Mouse (Mus musculus) T-helper 17 cell (primary cell): ENCODE measurements around the gene Hist1h2ad.
"Not testable (repeated sequence)": the region's sequence is repeated elsewhere in the genome, so short reads cannot be mapped to it uniquely, and the experiment has no call there.

Experiments
- in situ Hi-C, 2 experiments: fragments of 300-600 bp; cut with MboI, MseI; formaldehyde crosslinking; loops; 1 replicate in 1 of 2; 2 replicates in 1 of 2; pipeline ENCODE4 v1.15.1; 2025; ENCODE audit warnings: high pct_unique_total_duplicates in 2 of 2

Gene Hist1h2ad

DNA sequence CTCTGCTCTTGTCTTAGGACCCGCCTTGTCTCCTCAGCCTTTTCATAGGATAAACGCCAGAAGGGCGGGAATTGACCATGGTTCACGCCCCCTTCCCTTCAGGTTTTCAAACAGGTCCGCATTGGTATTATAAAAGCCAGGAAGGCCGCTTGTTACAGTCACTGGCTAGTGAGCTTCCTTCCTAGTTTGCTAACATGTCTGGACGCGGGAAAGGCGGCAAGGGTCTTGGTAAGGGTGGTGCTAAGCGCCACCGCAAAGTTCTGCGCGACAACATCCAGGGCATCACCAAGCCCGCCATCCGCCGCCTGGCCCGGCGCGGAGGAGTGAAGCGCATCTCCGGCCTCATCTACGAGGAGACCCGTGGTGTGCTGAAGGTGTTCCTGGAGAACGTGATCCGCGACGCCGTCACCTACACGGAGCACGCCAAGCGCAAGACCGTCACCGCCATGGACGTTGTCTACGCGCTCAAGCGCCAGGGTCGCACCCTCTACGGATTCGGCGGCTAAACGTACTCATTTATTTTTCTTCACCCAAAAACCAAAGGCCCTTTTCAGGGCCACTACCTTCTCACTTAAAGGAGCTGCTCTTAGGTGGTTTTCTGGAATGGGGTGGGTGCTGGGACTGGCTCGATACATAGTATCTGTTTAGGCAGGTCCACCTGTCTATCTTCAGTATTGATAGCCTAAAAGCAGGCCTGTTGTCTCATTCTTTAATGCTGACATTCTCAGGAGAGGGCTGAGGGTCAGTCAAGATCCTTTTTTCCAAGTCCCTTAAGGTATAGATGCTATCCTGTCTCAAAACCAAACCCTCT is 7.4 kb downstream of the Hist1h2ad start, which contains the start of gene Hist1h4d:
Gene Hist1h4d, plus strand, starts transcription at position 191 of the 811 bp plus-strand sequence.
- in situ Hi-C loops, result loop anchor here in 1 of 2 experiments (5.0 kb wide), 1 partner anchor 49 kb away; the partner anchor contains the start of genes Hist1h2af and Hist1h4h

DNA sequence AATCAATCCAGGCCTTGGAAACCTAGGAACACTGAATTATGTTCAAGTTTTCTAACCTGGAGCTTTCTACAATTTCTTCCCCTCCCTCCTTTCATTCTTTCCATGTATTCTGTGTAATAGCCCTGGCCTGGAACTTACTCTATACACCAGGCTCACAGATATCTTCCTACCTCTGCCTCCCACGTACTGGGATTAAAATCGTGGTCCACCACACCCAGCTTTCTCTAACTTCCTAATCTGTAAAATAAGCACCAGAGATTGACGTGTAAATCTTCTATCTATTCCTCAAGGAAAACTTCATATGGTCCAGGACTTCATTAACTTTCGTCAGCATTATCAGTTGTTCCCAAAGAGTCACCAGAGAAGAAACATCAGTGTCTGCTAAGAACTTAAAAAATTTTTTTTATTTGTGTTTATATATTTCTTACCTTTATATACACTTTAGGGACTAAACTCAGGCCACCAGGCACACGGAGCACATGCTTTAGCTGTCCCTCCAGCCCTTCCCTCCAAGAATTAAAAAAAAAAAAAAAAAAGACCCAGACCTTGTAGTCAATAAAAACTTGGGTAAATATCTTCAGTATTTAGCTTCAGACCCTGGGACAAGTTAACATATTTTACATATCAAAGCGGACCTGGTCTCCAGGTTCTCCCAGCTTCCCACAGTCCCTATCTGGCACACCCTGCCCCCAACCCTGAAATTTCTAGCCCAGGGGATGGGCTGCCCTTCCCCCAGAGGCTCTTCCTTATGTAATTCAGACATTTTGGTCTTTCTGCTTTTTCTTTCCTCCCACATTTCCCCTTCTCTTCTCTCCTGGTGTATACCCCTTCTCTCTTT is 8.3 kb downstream of the Hist1h2ad start:
- in situ Hi-C loops, result loop anchor here in 1 of 2 experiments (5.0 kb wide), 1 partner anchor 50 kb away; the partner anchor contains the start of genes Hist1h2af and Hist1h4h

DNA sequence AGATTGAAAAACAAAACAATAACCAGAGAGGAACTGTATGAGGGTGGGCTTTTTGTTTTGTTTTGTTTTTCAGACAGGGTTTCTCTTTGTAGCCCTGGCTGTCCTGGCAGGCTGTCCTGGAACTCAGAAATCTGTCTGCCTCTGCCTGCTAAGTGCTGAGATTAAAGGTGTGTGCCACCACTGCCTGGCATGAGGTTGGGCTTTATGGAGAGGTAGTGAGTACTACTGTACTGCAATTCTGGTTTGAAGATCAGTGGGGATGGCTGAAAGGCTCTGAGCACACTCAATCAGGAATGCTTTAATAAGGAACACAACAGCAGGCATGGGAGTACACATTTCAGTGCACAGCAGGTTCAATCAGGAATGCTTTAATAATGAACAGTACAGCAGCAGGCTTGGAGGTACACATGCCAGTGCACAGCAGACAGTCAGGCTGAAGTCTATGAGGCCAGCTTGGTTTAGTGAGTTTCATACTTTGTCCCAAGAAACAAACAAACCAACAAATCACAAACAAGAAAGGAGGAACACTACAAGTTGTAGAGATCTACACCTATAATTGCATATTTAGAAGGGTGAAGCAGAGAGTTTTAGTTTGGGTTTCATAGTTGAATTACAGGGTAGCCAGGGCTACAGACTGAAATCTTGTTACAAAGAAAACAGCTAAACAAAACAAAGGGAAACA is 9.3 kb downstream of the Hist1h2ad start:
- in situ Hi-C loops, result loop anchor here in 1 of 2 experiments (5.0 kb wide), 1 partner anchor 51 kb away; the partner anchor contains the start of genes Hist1h2af and Hist1h4h

DNA sequence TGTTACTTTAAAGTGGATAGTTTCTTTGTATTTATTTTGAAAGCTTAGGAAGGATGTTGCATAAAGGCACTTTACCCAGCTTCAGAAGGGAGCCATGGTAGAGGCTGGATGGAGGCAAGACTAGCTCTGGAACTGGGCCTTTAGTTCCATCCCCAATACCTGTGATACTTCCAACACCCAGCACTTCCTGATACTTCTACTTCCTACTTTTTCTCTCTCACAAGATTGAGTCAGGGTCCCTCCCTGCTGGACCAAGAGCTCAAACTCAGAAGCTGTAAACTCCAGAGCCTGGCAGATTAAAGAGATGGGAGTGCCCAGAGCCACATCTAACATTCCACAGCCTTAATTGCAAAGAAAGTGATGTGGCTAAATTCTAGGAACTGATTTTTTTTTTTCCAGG is 10.2 kb downstream of the Hist1h2ad start:
- in situ Hi-C loops, result loop anchor here in 1 of 2 experiments (5.0 kb wide), 1 partner anchor 52 kb away; the partner anchor contains the start of genes Hist1h2af and Hist1h4h

DNA sequence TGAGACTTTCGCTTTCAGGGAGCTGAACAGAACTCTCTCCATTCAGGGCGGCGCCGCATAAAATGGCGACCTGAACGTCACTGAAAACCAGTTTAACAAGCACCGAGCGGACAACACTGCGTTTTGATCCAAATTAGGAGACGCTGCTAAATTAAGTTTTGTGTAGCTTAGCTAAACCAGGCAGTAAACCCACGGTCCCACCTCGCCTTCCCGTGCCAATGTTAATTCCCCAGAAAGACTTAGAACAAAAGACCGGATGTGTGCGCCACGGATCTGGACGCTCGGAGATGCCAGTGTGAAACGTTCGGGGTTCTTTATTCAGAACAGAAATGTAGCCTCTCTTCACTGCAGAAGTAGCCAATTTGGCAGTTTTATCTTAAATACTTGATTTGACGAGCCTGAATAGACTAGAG is 10.9 kb downstream of the Hist1h2ad start:
- in situ Hi-C loops, result no loop called here

DNA sequence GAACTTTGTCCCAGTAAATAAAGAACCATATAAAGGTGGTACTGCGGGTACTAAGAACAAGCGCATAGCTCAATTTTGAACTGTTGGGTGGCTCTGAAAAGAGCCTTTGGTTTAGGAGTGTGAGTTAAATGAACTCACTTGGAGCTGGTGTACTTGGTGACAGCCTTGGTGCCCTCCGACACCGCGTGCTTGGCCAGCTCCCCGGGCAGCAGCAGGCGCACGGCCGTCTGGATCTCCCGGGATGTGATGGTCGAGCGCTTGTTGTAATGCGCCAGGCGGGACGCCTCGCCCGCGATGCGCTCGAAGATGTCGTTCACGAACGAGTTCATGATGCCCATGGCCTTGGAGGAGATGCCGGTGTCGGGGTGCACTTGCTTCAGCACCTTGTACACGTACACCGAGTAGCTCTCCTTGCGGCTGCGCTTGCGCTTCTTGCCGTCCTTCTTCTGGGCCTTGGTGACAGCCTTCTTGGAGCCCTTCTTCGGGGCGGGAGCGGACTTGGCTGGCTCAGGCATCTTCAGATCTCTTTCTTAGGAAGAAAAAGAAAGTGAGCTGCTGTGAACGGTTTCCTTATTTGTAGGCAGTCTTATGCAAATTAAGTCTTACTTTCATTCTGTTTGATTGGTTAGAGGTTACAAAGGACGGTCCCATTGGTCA is 11.4 kb downstream of the Hist1h2ad start:
- in situ Hi-C loops, result not testable (repeated sequence)

DNA sequence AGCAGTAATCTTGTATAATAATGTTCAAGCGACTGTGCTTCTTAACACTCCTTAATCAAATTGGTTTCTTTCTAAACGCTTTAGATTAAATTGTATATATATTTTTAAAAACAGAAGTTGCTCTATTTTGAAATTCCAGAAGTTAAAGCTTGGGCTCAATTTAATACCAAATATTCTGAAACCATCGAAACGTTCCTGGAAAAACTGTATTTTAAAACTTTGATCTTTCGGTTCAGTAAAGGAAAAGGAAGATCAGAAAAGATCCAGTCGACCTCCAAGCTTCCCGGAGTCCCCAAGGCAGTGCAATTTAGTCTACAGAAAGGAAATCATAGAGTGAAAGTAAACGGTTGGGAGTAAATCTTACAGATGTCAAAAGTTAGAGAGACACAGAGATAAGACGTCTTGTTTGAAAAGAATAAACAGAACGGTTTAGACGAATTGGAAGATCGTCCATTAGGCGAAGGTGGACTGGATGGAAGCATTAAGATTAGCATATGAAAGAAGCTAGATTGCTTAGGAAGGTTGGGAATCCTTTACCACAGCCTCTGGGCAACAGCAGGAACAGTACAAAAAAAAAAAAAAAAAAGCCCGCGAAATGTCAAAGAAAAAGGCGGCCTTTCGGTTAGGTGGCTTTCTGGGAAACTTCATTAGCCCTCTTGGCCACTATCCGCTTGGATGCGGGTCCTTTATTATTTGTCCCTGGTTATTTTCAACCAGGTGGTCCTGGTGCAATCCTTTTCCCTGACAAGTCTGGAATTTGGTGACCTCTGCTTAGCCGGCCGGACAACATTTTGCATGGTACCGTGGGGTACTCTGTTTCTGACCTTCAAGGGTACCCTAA is 12.1 kb downstream of the Hist1h2ad start:
- in situ Hi-C loops, result no loop called here

DNA sequence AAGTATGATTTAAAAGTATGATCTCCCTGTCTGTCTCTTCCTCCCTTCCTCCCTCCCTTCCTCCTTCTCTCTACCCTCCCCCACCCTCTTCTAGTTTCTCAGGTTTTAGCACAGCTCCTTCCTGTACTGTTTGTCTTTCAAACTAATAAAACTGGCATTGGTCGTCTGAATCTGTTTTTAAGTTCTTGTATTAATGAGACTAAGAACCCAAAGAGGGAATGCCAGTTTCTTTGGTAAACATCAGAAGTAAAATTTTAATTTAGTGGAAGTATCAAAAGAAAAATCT is 12.7 kb downstream of the Hist1h2ad start:
- in situ Hi-C loops, result no loop called here

DNA sequence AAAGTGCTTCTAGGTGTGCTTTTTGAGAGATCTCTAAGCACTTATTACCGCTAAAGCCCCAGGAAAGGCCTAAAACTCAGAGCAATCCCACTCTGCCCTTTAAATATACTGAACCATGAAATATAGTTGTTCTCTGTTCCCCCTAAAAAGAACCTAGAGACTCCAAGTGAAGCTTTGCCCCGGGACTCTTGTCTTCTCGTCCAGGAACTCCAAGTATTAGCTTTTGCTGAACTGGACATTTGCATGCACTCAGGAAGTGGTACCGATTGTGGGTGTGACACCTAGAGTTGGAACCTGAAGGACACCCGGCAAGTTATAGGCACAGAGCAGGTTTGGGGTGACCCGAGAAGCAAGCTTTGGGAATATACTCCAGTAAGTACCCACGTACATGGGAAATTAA is 17.0 kb downstream of the Hist1h2ad start:
- in situ Hi-C loops, result no loop called here

DNA sequence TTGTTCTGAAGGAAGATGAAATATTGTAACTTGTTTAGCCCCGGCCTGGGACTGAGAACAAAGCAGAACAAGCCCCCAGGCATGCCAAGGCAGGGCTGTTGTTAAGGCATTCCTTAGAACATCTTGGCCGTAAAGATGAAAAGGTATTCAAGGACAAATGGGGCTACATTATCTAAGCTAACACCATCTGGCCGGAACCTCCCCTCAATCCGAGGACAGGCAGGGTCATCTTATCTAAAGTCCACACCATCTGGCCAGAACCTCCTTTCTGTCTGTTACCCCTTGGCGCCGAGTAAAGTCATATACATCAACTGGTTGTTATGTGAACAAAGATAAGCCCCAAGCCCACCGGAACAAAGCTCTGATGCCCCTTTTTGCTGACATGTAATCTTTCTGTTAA is 17.7 kb downstream of the Hist1h2ad start:
- in situ Hi-C loops, result not testable (repeated sequence)

DNA sequence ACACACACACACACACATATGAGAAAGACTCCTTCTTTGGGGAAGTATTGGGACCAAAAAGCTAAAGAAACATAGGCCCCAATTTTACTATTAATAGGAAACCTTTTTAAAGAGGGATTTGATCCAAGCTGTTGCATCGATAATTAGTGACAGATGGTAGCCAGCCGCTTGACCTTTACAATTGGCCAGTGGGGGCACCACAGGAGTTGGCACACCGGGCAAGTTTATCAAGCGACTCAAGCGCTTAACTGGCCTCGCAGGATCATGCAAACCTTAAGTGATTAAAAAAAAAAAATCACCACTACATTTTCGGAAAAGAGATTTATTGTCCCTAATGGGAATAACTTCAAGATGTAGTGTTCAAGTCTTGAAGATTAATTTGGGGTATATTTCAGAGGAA is 18.4 kb downstream of the Hist1h2ad start:
- in situ Hi-C loops, result no loop called here

DNA sequence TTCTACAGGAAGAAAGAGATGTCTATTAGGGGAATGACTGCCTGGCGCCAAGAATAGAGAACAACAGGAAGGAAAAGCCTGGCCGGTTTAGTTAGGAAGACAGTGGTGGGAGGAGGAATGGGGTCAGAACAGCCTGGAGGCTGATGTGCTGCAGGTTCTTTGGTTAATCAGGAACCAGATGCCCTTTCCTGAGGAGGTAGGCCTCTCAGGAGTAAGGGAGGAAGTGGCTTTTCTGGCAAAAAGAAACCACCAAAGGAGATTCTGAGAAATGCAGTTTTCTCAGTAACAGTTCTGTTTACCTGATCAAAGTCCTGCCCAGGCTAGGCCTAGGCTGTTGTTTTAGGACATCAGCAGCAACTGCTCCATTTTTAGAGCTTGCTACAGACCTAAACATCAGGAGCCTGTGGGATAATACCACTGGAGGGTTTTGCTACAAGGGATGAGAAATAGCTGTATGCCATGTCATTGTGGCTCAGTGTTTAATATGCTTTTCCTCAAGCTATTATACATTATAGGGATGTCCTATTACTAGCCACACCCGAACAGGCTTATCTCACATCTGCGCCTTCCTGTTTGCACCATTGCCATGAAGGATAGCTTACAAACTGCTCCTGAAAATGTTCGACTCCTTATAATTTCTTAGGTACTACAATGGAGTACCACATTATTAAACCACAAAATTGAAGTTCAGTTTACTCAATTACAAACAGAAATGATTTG is 19.0 kb downstream of the Hist1h2ad start:
- in situ Hi-C loops, result no loop called here

DNA sequence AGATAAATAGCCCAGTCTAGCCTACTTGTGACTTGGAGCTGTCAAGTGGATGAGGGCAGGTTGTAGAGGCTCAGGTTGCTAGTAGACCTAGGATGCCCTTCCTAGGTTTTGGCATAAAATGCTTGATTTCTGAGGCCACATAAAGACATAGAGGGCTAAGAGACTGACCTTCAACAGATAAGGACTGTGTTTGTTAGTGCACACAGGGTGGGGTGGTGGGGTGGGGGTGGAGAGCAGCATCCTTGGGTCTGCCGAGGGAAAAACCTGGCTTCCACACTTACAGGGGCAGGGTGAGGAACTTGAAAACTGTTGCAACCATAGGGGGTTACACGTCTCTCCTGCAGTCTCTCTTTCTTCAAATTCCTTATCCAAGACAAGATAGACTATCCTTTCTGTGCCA is 21.0 kb downstream of the Hist1h2ad start:
- in situ Hi-C loops, result loop anchor here in 1 of 2 experiments (5.0 kb wide), 1 partner anchor 158 kb away; no protein-coding TSS in a partner anchor

DNA sequence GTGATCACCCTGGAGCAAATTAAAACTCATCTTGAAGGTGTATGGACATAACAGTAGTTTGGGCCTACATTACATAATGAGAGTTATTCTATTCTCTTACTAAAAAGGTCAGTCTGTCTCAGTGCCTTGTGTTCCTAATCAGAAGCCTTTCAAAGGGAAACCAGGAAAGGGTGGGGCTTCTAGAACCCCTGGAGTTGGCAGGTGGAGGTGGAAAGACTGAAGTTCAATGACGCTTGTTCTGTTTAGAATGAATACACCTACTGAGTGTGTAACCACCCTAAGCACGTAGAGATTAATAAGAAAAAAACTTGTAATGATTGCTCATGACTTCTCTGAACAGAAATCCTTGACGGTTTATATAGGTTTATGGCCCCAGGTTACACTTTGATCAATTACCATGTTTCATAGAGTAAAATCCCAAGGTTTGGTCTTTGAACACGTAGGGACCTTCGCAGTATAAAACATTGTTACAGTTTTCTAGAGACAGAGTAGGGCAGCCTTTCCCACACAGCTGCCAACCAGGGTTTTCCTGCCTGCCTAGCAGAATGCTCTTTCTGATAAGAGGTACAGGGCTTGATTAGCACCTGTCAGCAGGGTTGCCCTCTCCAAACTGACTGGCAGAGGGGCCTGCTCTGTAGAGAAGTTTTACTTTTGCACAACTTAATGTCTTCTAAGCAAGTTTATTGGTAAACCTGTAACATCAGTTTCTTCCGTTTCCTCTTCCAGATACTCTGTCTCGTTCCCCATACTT is 21.6 kb downstream of the Hist1h2ad start:
- in situ Hi-C loops, result loop anchor here in 1 of 2 experiments (5.0 kb wide), 1 partner anchor 158 kb away; no protein-coding TSS in a partner anchor

DNA sequence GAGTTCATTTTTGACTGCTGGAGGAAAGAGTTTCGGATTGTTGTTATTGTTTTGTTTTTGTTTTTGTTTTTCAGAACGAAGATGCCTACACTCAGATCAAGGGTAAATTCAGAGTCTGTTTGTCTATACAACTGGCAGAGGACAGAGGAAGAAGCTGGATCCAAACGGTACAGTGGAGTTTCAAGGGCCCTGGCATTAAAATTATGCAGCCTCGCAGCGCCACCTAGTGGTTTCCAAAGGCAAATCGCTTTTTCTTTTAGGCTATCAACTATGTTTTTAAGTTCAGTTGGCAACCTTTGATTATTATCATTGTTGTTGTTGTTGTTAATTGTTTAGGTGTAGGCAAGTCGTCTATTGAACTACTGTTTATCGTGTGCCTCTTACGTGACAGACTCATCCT is 23.8 kb downstream of the Hist1h2ad start:
- in situ Hi-C loops, result loop anchor here in 1 of 2 experiments (5.0 kb wide), 1 partner anchor 161 kb away; no protein-coding TSS in a partner anchor

DNA sequence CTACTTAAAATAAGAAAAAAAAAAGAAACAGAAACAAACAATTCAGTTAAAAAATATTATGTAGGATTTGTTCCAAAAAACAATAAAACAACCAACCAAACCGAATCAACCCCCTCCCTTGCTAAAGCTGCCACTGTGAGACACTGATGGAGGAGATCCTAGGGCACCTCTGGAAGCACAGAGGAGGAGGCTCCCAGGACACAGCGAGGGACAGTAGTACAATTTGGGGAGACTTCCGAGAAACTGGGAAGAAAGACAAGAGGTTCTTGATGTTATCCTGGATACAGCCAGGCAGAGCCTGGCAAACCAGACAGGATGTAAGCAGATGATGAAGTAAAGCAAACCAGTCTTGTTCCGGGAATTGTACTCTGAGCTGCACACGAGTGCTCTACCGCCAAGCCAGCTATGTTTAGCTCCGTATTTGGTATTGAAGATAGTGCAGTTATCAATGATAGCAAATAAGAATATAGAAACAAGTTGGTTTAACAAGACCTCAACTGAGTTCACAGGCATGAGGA is 29.1 kb downstream of the Hist1h2ad start:
- in situ Hi-C loops, result no loop called here

DNA sequence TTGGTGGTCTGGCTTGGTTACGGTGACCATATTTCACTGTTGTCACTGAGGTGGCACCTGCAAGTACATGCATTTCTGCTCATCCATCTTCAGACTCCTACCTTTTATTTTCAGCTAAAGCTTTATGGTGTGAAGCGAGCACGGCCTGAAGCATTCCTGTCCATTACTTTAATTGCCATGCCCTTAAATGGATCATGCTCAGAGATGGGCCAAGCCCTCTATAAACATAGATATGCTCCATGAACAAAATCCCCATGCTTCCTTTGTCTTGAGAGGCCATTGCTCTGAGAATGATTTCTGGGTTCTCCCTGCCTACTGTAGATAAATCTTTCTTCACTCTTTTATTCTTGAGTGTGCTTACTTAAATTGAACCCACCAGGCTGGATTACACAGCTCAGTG is 30.3 kb downstream of the Hist1h2ad start:
- in situ Hi-C loops, result no loop called here

DNA sequence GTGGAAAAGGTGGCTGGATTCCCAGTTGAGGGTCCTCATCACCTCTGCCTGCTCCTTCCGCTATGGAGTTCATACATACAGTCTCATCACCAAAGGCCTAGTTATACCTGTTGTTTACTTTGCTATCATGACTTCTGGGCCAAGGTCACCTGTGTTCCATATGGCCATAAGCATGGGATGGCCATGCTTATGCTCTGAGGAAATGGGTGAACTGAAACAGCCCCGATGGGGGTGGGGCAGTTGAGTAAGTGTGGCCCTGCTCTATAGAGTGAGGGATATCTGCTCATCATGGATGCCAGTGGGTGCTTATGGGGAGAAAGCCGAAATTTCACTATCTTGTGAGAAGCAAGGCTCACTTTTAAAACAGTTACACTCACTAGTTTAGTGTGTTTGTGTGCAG is 30.9 kb downstream of the Hist1h2ad start:
- in situ Hi-C loops, result no loop called here
